Mouse (Mus musculus) embryonic facial prominence, embryonic 14.5 days (tissue): Measurements from ENCODE around the gene Babam2. TPM values are rescaled to one million over a fixed set of nuclear protein-coding genes. Genes with fewer than 3 reads are reported as not detected.

Experiments used
- ATAC-seq: fragments of 200-750 bp; cut with Nextera tagmentation; 2 replicates; pipeline ENCODE4 v1.8.0; 2017; ENCODE audit warnings: low read depth, moderate number of reproducible peaks, moderate TSS enrichment
- DNase-seq: peaks from one replicate; pipeline ENCODE4 v3.0.0-alpha.2; 2015; ENCODE audit warnings: low spot score
- H3K27ac ChIP-seq: fragments of 300-500 bp; sonication (generic); replicated peaks from 2 replicates; pipeline ENCODE4 v1.5.1; 2014; ENCODE audit warnings: low read depth, mild to moderate bottlenecking, low read length, moderate library complexity
- H3K27me3 ChIP-seq: fragments of 300-500 bp; sonication (generic); replicated peaks from 2 replicates; pipeline ENCODE4 v1.6.1; 2014; ENCODE audit warnings: low read length; ENCODE audit not compliant: control insufficient read depth, insufficient read depth
- H3K36me3 ChIP-seq: fragments of 300-500 bp; sonication (generic); 2 replicates; pipeline ENCODE4 v1.6.1; 2014; ENCODE audit warnings: low read length, mixed read lengths; ENCODE audit not compliant: control insufficient read depth, insufficient read depth
- H3K4me1 ChIP-seq: fragments of 300-500 bp; sonication (generic); 2 replicates; pipeline ENCODE4 v1.6.1; 2014; ENCODE audit warnings: antibody characterized with exemption, low read length; ENCODE audit not compliant: control insufficient read depth, insufficient read depth
- H3K4me2 ChIP-seq: fragments of 300-500 bp; sonication (generic); 2 replicates; pipeline ENCODE4 v1.6.1; 2014; ENCODE audit warnings: low read depth, mild to moderate bottlenecking, low read length, moderate library complexity, mixed read lengths
- H3K4me3 ChIP-seq: fragments of 300-500 bp; sonication (generic); 2 replicates; pipeline ENCODE4 v1.5.1; 2014; ENCODE audit warnings: low read depth, mild to moderate bottlenecking, low read length
- H3K9ac ChIP-seq: fragments of 300-500 bp; sonication (generic); 2 replicates; pipeline ENCODE4 v1.6.1; 2014; ENCODE audit warnings: low read depth, mild to moderate bottlenecking, low read length, moderate library complexity, mixed read lengths
- H3K9me3 ChIP-seq: fragments of 300-500 bp; sonication (generic); 2 replicates; pipeline ENCODE4 v1.6.1; 2016; ENCODE audit warnings: low read length; ENCODE audit not compliant: control insufficient read depth
- WGBS: fragments of 180-500 bp; shearing (Covaris S2); extraction: QIAGEN DNeasy Blood & Tissue Kit; methylation state at CpG from one replicate; pipeline ENCODE4 v1.1.7; 2014; 5-methylcytosine and 5-hydroxymethylcytosine counted together
- polyA plus RNA-seq: library from polyadenylated mRNA; unstranded; fragments of >200 nt; fragmentation: Nextera tagmentation; extraction: Ambion mirVana; gene quantifications from 2 replicates; pipeline ENCODE4 v1.2.1, GENCODE M21; 2014

Gene Babam2
- polyA plus RNA-seq, 1 experiment from 2014 or later: 37.6 TPM

- H3K4me3 ChIP-seq: no peak overlapping the region
- no peaks in the 10 kb centered on the region for H3K36me3 ChIP-seq
- WGBS: 67% methylated on average over 3 of the region's 3 CpGs
- H3K9me3 ChIP-seq: no peaks in the 10 kb centered on the region
- no peak overlapping the region for H3K27ac ChIP-seq
- H3K27me3 ChIP-seq: no peaks in the 10 kb centered on the region
- no peak overlapping the region for H3K9ac ChIP-seq
- no peak for ATAC-seq
- no peak overlapping the region for H3K4me2 ChIP-seq
- DNase-seq: no peak
- no peaks in the 10 kb centered on the region for H3K4me1 ChIP-seq
These were observed 126.2 kb downstream of the Babam2 start for GRCm38 (mm10) chr5:31823673-31824072.

DNA sequence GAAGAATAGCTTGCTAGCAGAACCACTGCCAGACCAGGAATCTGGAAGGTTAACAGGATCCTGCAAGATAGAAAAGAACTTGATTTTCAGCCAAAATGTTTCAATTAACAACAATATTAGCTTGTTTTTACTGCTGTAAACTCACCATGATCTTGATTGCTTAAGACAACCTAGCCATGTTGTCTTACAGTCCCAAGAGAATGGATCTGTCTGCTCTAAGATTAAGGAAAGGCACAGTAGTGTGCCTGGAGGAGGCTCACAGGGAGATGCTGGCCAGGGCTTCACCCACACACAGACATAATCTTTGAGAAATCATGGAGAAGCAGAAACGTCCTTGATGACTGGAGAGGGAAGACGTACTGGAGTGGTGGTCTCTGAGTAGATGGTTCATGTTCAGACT, 126.6 kb downstream of the Babam2 start:
- H3K9me3 ChIP-seq: no peaks in the 10 kb centered on the region
- H3K4me2 ChIP-seq: no peak overlapping the region
- ATAC-seq (no peak), DNase-seq (no peak)
- WGBS: 53% methylated on average over 2 of the region's 2 CpGs
- no peak overlapping the region for H3K4me3 ChIP-seq
- H3K27ac ChIP-seq: no peak overlapping the region
- no peaks in the 10 kb centered on the region for H3K4me1 ChIP-seq
- no peak overlapping the region for H3K9ac ChIP-seq
- H3K27me3 ChIP-seq: no peaks in the 10 kb centered on the region
- H3K36me3 ChIP-seq: no peaks in the 10 kb centered on the region

DNA sequence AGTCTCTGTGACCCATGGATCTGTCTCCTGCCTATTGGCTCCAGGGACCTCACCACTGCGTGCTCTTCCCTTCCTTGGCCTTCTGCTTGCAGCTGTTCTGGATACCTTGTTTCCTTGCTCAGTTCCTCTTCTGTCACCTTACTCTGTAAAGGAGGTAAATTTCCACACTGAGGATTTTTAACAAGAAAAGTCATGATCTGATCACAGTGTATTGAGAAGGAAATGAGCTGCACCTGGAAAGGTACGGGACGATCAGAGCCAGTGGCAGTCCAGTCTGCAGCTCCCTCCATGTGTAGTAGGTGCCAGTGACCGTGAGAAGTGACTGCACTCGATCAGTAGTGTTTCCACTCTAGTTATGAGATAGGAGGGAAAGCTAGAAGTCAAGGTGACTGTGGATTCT, 129.8 kb downstream of the Babam2 start:
- Histone ChIP-seq H3K27me3 (no peaks in the 10 kb centered on the region), H3K4me2 (no peak overlapping the region), H3K27ac (no peak overlapping the region), H3K9me3 (no peaks in the 10 kb centered on the region), H3K4me1 (no peaks in the 10 kb centered on the region), H3K4me3 (no peak overlapping the region), H3K36me3 (no peaks in the 10 kb centered on the region), H3K9ac (no peak overlapping the region)
- DNase-seq (no peak), ATAC-seq (no peak)
- 90% methylated on average over 5 of the region's 5 CpGs for WGBS

- 90% methylated on average over 5 of the region's 5 CpGs for WGBS
- H3K9ac ChIP-seq: no peak overlapping the region
- ATAC-seq (no peak), DNase-seq (no peak)
- no peak overlapping the region for H3K4me2 ChIP-seq
- no peak overlapping the region for H3K4me3 ChIP-seq
- H3K36me3 ChIP-seq: no peaks in the 10 kb centered on the region
- no peaks in the 10 kb centered on the region for H3K27me3 ChIP-seq
- no peak overlapping the region for H3K27ac ChIP-seq
- H3K4me1 ChIP-seq: no peaks in the 10 kb centered on the region
- no peaks in the 10 kb centered on the region for H3K9me3 ChIP-seq
These were observed 130.4 kb downstream of the Babam2 start for GRCm38 (mm10) chr5:31827896-31828295.

GRCm38 (mm10) chr5:31828747-31829146, 131.3 kb downstream of the Babam2 start:
- ATAC-seq (no peak), DNase-seq (no peak)
- no peaks in the 10 kb centered on the region for H3K27me3 ChIP-seq
- H3K9ac ChIP-seq: no peak overlapping the region
- H3K36me3 ChIP-seq: no peaks in the 10 kb centered on the region
- H3K9me3 ChIP-seq: no peaks in the 10 kb centered on the region
- WGBS: 91% methylated on average over 10 of the region's 10 CpGs
- no peak overlapping the region for H3K4me2 ChIP-seq
- no peak overlapping the region for H3K4me3 ChIP-seq
- no peak overlapping the region for H3K27ac ChIP-seq
- H3K4me1 ChIP-seq: no peaks in the 10 kb centered on the region

GRCm38 (mm10) chr5:31829588-31829987, 132.1 kb downstream of the Babam2 start:
- Histone ChIP-seq H3K9me3 (peaks cover 7% of the 10 kb centered on the region), H3K4me2 (no peak overlapping the region), H3K9ac (no peak overlapping the region), H3K4me3 (no peak overlapping the region), H3K36me3 (no peaks in the 10 kb centered on the region), H3K4me1 (no peaks in the 10 kb centered on the region), H3K27me3 (no peaks in the 10 kb centered on the region), H3K27ac (no peak overlapping the region)
- DNase-seq: no peak
- WGBS: 52% methylated on average over 1 of the region's 1 CpGs
- no peak for ATAC-seq

GRCm38 (mm10) chr5:31831587-31831986, 134.1 kb downstream of the Babam2 start:
- no peaks in the 10 kb centered on the region for H3K27me3 ChIP-seq
- H3K4me2 ChIP-seq: no peak overlapping the region
- peaks cover 15% of the 10 kb centered on the region for H3K9me3 ChIP-seq
- peak; percentile 62 for DNase-seq
- no peak for ATAC-seq
- H3K36me3 ChIP-seq: no peaks in the 10 kb centered on the region
- WGBS: 64% methylated on average over 1 of the region's 1 CpGs
- no peaks in the 10 kb centered on the region for H3K4me1 ChIP-seq
- no peak overlapping the region for H3K4me3 ChIP-seq
- H3K27ac ChIP-seq: no peak overlapping the region
- H3K9ac ChIP-seq: no peak overlapping the region

- Histone ChIP-seq H3K36me3 (no peaks in the 10 kb centered on the region), H3K9me3 (peaks cover 15% of the 10 kb centered on the region), H3K4me3 (no peak overlapping the region), H3K4me1 (no peaks in the 10 kb centered on the region), H3K9ac (no peak overlapping the region), H3K4me2 (no peak overlapping the region), H3K27ac (no peak overlapping the region), H3K27me3 (no peaks in the 10 kb centered on the region)
- no peak for DNase-seq
- WGBS: 80% methylated on average over 2 of the region's 2 CpGs
- no peak for ATAC-seq
These were observed 138.2 kb downstream of the Babam2 start for GRCm38 (mm10) chr5:31835691-31836090.

DNA sequence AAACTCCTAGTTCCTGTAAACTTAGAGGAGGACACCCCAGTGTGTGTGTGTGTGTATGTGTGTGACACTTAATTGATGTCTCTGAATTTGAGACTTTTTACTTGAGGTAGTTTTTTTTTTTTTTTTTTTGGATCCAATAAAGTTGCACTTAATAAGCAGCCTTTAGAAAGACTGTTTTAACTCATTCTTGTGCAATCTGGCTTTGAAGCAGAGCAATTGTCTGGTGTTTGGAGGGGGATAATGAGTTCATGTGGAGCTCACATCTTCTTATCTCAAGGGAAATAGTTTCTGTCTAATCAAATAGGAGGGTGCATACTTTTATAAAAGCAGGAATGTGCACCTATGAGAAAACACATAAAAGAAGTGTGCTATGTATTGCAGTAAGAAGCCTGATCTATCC, 142.5 kb downstream of the Babam2 start:
- H3K4me3 ChIP-seq: no peak overlapping the region
- H3K4me2 ChIP-seq: no peak overlapping the region
- no peak for ATAC-seq
- H3K9me3 ChIP-seq: peaks cover 4% of the 10 kb centered on the region
- H3K36me3 ChIP-seq: no peaks in the 10 kb centered on the region
- no peak overlapping the region for H3K9ac ChIP-seq
- no peak for DNase-seq
- H3K4me1 ChIP-seq: no peaks in the 10 kb centered on the region
- no peak overlapping the region for H3K27ac ChIP-seq
- H3K27me3 ChIP-seq: no peaks in the 10 kb centered on the region
